In the genomic region with DNA sequence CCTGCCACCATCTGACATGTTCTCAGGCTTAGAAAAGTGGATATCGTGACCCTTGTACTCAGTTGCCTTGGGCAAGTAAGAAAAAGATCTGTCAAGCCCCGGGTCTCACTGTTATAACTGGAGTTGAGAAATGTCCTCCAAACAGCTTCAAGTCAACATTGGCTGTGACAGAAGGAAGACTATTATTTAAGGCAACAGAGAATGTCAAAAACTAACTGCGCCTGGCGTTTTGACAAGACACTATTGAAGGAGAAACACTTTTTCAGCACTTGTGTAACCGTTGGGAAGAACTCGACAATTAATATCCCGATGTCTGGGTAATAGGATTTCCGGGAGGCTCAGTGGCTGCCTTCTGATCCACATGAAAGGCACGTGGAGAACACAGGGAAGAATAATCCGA, we compare ENCODE assay signal across 19 mouse cellular contexts. TPM values are rescaled to one million over a fixed set of nuclear protein-coding genes. Genes with fewer than 3 reads are reported as not detected.
DNase-seq lines count a peak whose midpoint lies in the region; ATAC-seq lines count a peak whose summit lies in the region.
"Had no signal": no experiment of that assay in that cellular context is flagged by ENCODE, and none has a peak within 500 bp of the region (broad histone marks: within the 10 kb centered on the region; RNA-seq: fewer than 3 reads in every experiment).

No protein-coding gene starts in this region.

- no peak for DNase-seq in frontal cortex, postnatal 25 days (ENCODE audit: low spot score in 2 of 2)
- DNase-seq in left cerebral cortex, postnatal 25 days (ENCODE audit: low spot score in 2 of 2) = peak; percentile 18 to 56
- DNase-seq in left cerebral cortex, adult 8-10 months (ENCODE audit: low spot score in 2 of 2) = no peak
- peak; percentile 72 for DNase-seq in adipocyte (ENCODE audit: low spot score)
- peak; percentile 11 for DNase-seq in telencephalon, adult 2 months (ENCODE audit: low read depth, low spot score)
- no peak for DNase-seq in lung, postnatal 14 days
- DNase-seq: adrenal gland, adult 2 months; adrenal gland, postnatal 14 days; cerebellum, adult 11-12 months; cerebellum, adult 8-10 months; gastrocnemius, postnatal 25 days; heart, adult 18-20 months; heart, postnatal 10 days; heart, postnatal 36 days had no signal

- intact Hi-C loops in left cerebral cortex, postnatal 25 days (cut with DNase I) = no loop called here

- peak; percentile 19 for ATAC-seq in frontal cortex, adult (ENCODE audit: low TSS enrichment)
- ATAC-seq: forebrain, embryonic 13.5 days; forebrain, embryonic 16.5 days; hindbrain, postnatal 0 days; Patski had no signal

RNA-seq across cellular contexts. Expression of gene Insig2, which starts 41.5 kb away (rescaled TPM):
- 10 to 100 TPM; 54.2 to 59.4 TPM for total RNA-seq in left cerebral cortex, postnatal 25 days (2021)
- total RNA-seq in left cerebral cortex, adult 8-10 months (2022) = 10 to 100 TPM; 55.3 to 71.9 (median 64.8) TPM

Comparison
In these comparisons a context has a peak if more than half of its experiments do, and no peak if none do; other contexts are left out.
1. DNase-seq: peak in left cerebral cortex, postnatal 25 days (2 of 2), adipocyte (single experiment) and telencephalon, adult 2 months (single experiment); none in frontal cortex, postnatal 25 days (0 of 2), left cerebral cortex, adult 8-10 months (0 of 2) and lung, postnatal 14 days (single experiment).